Mouse (Mus musculus) C2C12 (cell line): ENCODE data around the gene Camk2b. TPM values are rescaled to one million over a fixed set of nuclear protein-coding genes. Genes with fewer than 3 reads are reported as not detected.
"Not testable (repeated sequence)": the region's sequence is repeated elsewhere in the genome, so short reads cannot be mapped to it uniquely, and the experiment has no call there.

Source experiments
- H3K27me3 ChIP-seq: one replicate; pipeline ENCODE4 v1.6.1; 2011; ENCODE audit not compliant: control insufficient read depth, insufficient read depth, insufficient read length
- H3K36me3 ChIP-seq: one replicate; pipeline ENCODE4 v1.6.1; 2011; ENCODE audit not compliant: control insufficient read depth, insufficient read depth
- H3K4me3 ChIP-seq: one replicate; pipeline ENCODE4 v1.5.1; 2011; ENCODE audit warnings: mild to moderate bottlenecking, control low read depth; ENCODE audit not compliant: poor library complexity, insufficient read depth, severe bottlenecking
- H3K79me2 ChIP-seq: one replicate; pipeline ENCODE4 v1.6.1; 2011; ENCODE audit not compliant: control insufficient read depth, insufficient read depth
- H3K79me3 ChIP-seq: one replicate; pipeline ENCODE4 v1.6.1; 2011; ENCODE audit warnings: low read depth, control low read depth
- H3ac ChIP-seq: one replicate; pipeline ENCODE3; 2011; ENCODE audit warnings: low read depth; ENCODE audit not compliant: control insufficient read depth, insufficient read length
- CEBPB ChIP-seq: IDR thresholded peaks from one replicate; pipeline ENCODE4 v1.6.1; 2011; ENCODE audit warnings: low read depth, mild to moderate bottlenecking, control low read depth, moderate library complexity
- CTCF ChIP-seq: IDR thresholded peaks from one replicate; pipeline ENCODE4 v1.5.1; 2011; ENCODE audit not compliant: control insufficient read depth, insufficient read depth, insufficient read length
- FOSL1 ChIP-seq: IDR thresholded peaks from one replicate; pipeline ENCODE4 v1.8.0; 2011; ENCODE audit warnings: mild to moderate bottlenecking, low read length; ENCODE audit not compliant: poor library complexity, insufficient read depth, severe bottlenecking
- MAX ChIP-seq: IDR thresholded peaks from one replicate; pipeline ENCODE4 v1.6.1; 2011; ENCODE audit warnings: mild to moderate bottlenecking, control low read depth
- MYOD1 ChIP-seq: IDR thresholded peaks from one replicate; pipeline ENCODE4 v1.6.1; 2011; ENCODE audit warnings: low read depth; ENCODE audit not compliant: control insufficient read depth, insufficient read length
- MYOG ChIP-seq: IDR thresholded peaks from one replicate; pipeline ENCODE4 v1.6.1; 2011; ENCODE audit not compliant: control insufficient read depth, insufficient read length; ENCODE audit errors: extremely low read depth
- USF1 ChIP-seq: IDR thresholded peaks from one replicate; pipeline ENCODE4 v1.6.1; 2011; ENCODE audit warnings: low read depth, mild to moderate bottlenecking, control low read depth, moderate library complexity
- polyA plus RNA-seq: library from polyadenylated mRNA; unstranded; fragments of >200 nt; fragmentation: generic; extraction: Trizol; gene quantifications from one replicate; pipeline ENCODE4 v1.2.1, GENCODE M21; 2012; ENCODE audit warnings: missing spikeins

Gene Camk2b
- polyA plus RNA-seq, 1 experiment: 0.06 TPM

DNA sequence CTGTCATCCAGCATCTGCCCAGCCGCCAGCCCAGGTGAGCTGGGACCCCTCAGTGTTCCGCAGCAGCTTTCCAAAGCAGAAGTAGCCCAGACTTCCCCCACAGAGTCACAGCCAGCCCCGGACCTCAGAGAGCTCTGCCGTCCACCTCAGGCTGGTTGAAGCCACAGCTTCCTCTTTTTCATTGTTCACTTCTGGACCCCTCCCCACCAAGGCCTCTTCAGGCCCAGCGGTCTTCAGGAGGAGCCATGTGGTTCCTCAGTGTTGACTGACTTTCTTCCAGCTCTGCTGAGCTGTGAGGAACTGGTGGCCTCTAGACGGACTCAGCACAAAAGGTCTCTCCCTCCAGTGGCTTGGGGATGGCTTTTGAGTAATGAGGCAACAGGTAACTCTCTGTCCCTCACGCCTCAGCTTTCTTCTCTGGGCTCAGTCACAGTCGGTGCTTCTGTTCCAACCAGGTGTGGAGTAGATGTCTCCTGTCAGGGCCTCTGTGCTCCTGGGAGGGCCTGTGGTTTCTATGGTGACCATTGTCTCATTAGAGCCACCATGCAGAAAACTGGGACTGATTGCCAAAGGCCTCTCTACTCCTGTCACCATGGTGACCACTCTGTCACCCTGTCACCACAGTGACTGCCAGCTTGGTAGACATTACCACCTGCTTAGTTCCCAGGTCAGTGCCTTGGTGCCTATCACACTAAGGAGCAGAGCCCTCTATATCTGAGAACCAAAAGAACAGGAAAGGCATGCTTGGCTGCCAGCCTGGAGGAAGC is 116.4 kb downstream of the Camk2b start, which contains the start of gene Gck:
TSS of gene Gck (minus strand) at position 496 of the 767 bp plus-strand sequence.
- Histone ChIP-seq H3ac (no peak within 1 kb of the TSS), H3K27me3 (peaks cover 12% of the 10 kb centered on the region), H3K79me3 (no peaks in the 10 kb centered on the region), H3K36me3 (no peaks in the 10 kb centered on the region), H3K4me3 (no peak within 1 kb of the TSS), H3K79me2 (no peaks in the 10 kb centered on the region)
- TF ChIP-seq MAX (no peak), CTCF (no peak), USF1 (no peak)

DNA sequence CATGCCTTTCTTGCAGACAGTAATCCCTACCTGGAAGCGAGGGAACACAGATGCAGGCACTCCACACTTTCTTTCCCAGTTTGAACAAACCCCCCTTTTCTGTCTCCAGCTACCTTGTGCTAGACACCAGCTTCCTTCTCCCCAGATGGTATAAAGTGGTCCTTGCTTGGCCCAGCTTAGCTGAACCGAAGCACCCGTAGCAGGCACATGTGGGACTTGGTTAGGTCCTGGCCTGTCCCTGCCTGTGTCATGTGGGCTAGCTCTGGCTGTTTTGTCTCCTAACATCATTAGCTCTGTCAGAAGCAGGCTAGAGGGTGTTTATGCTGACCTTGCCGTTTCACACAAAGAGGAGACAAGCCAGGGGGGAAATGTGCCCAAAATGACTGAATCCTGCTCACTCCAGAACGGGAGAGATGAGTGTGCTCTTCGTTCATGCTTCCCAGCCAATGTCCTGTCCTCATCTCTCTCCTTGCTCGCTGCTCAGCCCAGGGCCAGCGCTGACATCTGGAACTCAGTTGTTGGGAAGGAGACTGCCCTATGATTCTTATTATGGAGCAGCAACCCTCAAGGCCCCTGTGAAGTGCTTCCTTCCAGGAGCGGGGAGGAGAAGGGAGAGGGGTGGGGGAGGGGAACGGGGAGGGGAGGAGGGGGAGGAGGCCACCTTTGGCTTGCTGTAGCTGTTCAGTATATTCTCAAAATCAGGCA is 117.5 kb downstream of the Camk2b start:
- Histone ChIP-seq H3K36me3 (no peaks in the 10 kb centered on the region), H3K79me3 (no peaks in the 10 kb centered on the region), H3K79me2 (no peaks in the 10 kb centered on the region), H3K4me3 (no peak overlapping the region), H3K27me3 (peaks cover 12% of the 10 kb centered on the region), H3ac (no peak overlapping the region)
- no peak for TF ChIP-seq USF1
- no peak for TF ChIP-seq MYOD1

DNA sequence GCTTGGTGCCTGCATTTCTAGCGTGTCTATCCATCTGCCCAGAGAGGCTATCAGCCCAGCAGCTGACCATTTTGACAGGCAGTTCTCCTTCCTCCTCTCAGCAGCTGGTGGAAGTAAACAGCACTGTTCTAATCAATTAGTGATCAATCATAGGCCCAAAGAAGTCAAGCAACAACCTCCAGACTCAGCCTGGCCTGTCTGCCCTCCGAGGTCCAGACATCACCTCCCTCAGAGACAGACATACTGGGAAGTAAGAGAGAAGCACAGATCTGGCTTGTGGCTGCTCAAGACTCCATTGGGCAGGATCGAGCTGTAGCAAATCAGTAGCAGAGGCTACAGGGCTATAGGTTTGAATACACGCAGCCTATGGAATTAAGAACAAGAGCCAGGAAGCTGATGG is 118.4 kb downstream of the Camk2b start:
- TF ChIP-seq USF1 (no peak), FOSL1 (no peak)
- no peak overlapping the region for H3ac ChIP-seq
- no peaks in the 10 kb centered on the region for H3K79me3 ChIP-seq
- no peak overlapping the region for H3K4me3 ChIP-seq
- H3K36me3 ChIP-seq: no peaks in the 10 kb centered on the region
- H3K79me2 ChIP-seq: no peaks in the 10 kb centered on the region
- peaks cover 14% of the 10 kb centered on the region for H3K27me3 ChIP-seq

DNA sequence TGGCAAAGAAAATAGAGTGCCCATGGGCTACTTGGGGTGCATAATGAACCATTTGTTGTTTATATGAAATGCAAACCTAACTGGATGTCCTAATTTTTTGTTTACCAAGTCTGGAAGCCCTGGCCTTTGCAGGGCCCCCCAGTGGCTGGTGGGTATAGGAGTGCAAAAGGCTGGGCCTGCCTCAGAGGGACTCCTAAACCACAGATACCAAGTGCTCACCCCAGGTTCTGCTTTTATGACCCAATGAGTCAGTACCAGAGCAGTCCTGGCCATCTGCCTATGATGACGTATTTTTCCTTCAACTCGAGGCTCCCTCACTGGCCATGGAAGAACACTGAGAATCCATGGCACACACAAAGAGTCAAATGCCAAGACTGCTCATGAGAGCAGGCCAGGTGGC is 121.1 kb downstream of the Camk2b start:
- Histone ChIP-seq H3K27me3 (peaks cover 38% of the 10 kb centered on the region), H3ac (no peak overlapping the region), H3K4me3 (no peak overlapping the region), H3K79me3 (no peaks in the 10 kb centered on the region), H3K36me3 (no peaks in the 10 kb centered on the region), H3K79me2 (no peaks in the 10 kb centered on the region)
- TF ChIP-seq MYOG (no peak), CEBPB (no peak), MYOD1 (no peak), CTCF (no peak), FOSL1 (no peak), MAX (no peak)

GRCm38 (mm10) chr11:5942966-5943365 is 123.2 kb downstream of the Camk2b start:
- Histone ChIP-seq H3K79me2 (no peaks in the 10 kb centered on the region), H3K36me3 (no peaks in the 10 kb centered on the region), H3ac (no peak overlapping the region), H3K4me3 (no peak overlapping the region), H3K27me3 (peaks cover 29% of the 10 kb centered on the region), H3K79me3 (no peaks in the 10 kb centered on the region)
- TF ChIP-seq CEBPB (no peak), MYOG (no peak), MYOD1 (no peak), MAX (no peak), USF1 (no peak), FOSL1 (no peak), CTCF (no peak)

GRCm38 (mm10) chr11:5934531-5934930 is 131.6 kb downstream of the Camk2b start:
- not testable (repeated sequence) for H3ac ChIP-seq, H3K36me3 ChIP-seq, H3K27me3 ChIP-seq, H3K79me3 ChIP-seq, H3K4me3 ChIP-seq, H3K79me2 ChIP-seq

DNA sequence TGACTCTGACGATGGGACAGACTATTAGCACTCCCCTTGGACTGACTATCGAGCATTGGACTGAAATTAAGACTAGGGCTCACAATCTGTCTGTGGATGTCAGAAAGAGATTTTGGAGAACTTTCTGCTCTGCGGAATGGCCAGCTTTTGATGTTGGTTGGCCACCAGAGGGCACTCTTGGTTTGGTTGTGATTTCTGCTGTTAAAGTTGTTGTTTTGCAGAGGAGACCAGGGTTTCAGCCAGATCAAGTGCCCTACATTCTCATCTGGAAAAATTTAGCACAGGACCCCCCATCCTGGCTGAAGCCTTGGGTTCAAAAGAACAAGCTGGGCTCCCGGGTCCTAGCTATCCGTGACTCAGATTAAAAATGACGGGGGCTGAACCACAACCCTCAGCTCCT is 134.2 kb downstream of the Camk2b start:
- not testable (repeated sequence) for H3K79me2 ChIP-seq, H3K4me3 ChIP-seq, H3K79me3 ChIP-seq, H3K27me3 ChIP-seq, H3ac ChIP-seq, H3K36me3 ChIP-seq
